Mouse (Mus musculus) lung, postnatal 14 days (tissue): Measurements from ENCODE around the gene Inpp4a.

ENCODE experiments used
- DNase-seq: peaks from one replicate; pipeline ENCODE4 v3.0.0; 2021

The Inpp4a gene

DNA sequence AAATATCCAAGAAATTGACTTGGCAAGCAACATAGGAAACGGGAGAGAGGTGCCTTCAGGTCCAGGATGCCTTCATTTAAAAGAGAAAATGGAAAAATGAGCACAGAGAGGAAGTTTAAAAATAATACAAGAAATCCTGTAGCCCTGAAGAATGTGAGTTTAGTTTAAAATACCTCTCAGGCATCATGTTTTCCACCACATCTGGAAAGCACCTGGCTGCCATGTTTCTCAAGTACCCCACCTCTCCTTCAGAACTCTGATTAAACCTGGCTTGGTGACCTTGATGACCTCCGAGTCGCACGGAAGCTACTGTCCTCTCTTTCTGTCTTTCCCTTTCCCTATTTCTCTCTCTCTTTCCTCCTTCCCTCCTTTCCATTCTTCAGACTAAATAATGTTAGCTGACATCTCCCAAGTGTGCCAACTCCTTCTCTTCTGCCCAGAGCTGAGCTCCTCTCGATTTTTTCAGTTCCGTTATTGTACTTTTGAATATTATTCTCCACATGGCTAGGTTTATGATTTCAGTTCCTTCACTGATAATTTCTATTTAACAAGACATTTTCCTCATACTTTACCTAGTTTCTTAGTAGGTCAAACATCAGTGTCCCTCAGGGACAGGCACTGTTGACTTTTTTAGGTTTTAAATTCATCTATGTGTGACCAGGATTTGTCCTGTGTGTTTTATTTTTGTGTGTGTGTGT is 59.9 kb downstream of the Inpp4a start:
- no peak for DNase-seq

DNA sequence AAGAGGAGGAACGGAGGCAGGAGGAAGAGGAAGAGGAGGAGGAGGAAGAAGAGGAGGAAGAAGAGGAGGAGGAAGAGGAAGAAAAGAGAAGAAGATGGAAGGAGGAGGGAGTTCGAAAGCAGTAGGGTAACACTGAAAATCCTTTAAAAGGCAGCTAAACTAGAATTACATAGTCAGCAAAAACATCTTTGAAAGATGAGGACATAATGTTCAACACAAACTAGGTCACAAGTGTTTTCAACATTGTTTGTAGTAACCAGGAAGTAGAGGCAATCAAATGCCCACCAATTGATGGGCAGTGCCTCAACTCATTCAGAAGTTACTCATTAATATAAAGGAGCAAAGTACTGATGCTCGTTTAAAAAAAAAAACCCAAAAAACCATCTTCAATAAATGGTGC is 61.1 kb downstream of the Inpp4a start:
- no peak for DNase-seq

GRCm38 (mm10) chr1:37362721-37363120 is 63.1 kb downstream of the Inpp4a start:
- no peak for DNase-seq

DNA sequence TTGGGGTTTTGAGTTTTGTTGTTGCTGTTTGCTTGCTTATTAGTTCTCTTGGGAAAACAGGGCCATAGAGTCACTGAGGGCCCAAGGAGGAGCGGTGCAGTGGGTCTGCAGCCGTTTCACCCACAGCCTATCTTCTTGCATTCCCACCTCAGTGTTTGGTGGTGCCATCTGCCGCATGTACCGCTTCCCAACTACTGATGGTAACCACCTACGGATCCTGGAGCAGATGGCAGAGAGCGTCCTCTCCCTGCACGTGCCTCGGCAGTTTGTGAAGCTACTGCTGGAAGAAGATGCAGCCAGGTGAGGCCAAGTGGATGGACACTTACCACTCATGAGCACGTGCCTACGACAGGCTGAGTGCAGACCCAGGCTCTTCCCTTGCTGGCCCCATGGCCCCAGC is 68.5 kb downstream of the Inpp4a start:
- DNase-seq = no peak

- no peak for DNase-seq
These were observed 69.2 kb downstream of the Inpp4a start for GRCm38 (mm10) chr1:37368768-37369385.

DNA sequence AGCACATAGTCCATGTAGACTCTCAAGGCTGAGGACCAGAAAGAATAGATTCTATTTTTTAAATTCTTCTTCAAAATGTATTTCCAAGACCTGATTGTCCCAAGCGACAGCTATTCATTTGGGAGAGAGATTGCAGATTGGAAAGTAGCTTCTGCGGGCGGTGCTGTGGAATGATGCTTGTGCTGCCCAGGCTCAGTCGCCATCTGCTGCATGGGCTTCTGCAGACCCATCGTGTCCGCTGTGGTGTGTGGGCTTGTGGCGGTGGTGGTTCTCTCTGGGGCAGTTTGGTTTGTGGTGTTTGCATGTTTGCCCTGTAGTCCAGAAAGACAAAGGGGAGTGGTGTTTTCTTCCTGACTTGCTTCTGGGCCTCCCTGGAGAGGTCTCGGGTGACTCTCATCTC is 76.5 kb downstream of the Inpp4a start:
- no peak for DNase-seq

GRCm38 (mm10) chr1:37376751-37377150 is 77.1 kb downstream of the Inpp4a start:
- DNase-seq = no peak

GRCm38 (mm10) chr1:37378095-37378494 is 78.4 kb downstream of the Inpp4a start:
- DNase-seq = no peak

GRCm38 (mm10) chr1:37379536-37379935 is 79.9 kb downstream of the Inpp4a start:
- DNase-seq = no peak

DNA sequence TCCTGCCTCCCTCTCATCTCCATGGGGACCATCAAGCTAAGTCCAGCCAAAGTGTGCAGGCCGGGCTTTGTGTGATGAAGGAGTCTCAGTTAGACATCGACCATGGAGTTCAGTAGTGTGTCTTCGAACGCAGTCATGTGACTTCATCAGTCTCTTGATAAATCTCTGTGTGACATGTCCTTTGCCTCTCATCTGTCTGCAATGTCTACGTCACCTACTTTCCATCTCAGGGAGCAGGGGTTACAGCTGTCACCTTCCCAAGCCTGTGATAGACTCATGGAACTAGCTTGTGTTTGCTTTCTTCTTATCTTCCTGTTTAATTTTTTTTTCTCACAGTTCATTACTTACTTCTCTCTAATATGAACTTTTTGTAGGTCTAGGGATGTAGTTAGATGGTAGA is 81.2 kb downstream of the Inpp4a start:
- no peak for DNase-seq

- no peak for DNase-seq
These were observed 84.6 kb downstream of the Inpp4a start for GRCm38 (mm10) chr1:37384304-37384703.

DNA sequence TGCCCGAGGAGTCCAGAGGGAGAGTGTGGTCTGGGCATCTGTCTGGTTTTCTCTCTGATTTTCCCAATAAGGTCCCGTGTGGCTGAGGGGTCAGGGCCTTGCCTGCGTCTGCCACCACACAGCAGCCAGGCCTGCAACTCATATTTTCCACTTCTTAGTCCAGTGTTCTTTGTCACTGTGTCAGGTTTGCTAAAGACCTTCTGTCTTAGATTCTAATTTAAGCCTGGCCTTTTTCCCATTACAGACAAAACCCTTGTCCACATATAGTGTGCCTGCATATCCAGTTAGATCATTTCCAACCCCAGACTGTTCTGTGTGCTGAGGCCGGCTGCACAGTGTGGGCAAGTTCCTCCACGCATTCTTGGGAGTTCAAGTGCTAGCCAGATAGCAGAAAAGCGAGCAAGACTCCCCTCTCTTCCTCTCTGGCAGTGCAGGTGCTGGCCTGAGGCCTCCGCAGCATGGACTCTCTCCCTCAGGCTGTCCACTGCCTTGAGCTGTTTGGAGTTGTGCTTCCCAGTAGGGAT is 86.8 kb downstream of the Inpp4a start:
- no peak for DNase-seq

GRCm38 (mm10) chr1:37393174-37393573 is 93.5 kb downstream of the Inpp4a start:
- DNase-seq = no peak

- DNase-seq = no peak
These were observed 96.8 kb downstream of the Inpp4a start for GRCm38 (mm10) chr1:37396481-37396880.

DNA sequence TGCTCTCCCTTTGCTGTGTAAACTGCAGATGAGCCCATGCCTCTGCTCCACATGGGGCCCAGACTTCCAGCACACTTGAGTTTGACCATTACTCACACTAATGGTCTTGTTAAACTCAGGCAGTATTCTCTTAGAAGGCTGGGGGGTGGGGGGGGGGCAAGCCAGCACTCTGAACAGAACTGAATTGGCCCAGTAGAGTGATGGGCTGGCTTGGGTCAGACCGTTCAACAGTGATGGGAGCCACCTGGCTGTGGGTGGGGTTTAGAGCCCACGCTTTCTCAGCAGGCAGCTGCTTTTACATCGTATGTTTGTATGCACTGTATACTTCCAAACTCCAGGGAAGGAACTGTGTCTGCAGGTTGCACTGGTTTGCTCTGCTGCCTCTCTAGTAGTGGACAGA is 99.3 kb downstream of the Inpp4a start:
- no peak for DNase-seq

DNA sequence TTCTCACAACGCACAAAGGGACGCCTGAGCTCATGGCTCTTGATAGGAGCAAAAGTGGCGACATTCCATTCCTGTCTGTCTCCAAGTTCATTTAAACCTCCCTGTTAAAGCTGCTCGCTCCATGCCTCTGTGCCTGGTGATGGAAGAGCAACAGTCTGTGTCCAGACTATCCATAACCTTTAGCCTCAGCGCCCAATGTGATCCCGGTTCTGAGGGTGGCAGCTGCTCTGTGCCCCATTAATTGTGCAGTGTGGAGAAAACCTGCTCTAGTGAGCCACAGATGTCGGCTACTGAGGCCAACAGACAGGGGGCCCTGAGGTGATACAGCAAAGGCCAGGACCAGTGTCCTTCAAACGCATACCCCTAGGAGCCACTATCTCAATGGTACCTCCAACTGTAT is 100.1 kb downstream of the Inpp4a start:
- no peak for DNase-seq

DNA sequence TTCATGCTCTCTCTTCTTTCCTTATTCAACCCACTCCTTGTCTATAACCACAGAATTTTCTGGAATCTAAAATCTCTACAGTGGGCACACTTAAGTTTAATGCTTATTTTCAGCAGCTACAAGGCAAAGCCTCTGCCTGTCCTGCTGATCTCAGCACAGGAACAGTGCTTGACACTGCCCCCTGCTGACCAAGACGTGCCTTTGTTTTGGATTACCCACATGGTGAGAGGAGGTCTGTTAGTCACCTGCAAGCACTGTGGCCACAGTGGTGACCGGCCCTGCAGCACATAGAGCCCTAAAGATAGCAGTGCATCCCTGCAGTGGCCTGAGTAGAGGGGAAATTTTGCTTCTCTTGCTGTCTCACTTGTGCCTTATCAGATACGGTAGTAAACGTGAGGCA is 102.0 kb downstream of the Inpp4a start:
- peak; percentile 74 for DNase-seq

GRCm38 (mm10) chr1:37405137-37405536 is 105.5 kb downstream of the Inpp4a start:
- no peak for DNase-seq

- no peak for DNase-seq
These were observed 107.6 kb downstream of the Inpp4a start for GRCm38 (mm10) chr1:37407228-37407627.

GRCm38 (mm10) chr1:37408059-37408458 is 108.4 kb downstream of the Inpp4a start:
- no peak for DNase-seq

- DNase-seq = no peak
These were observed 109.0 kb downstream of the Inpp4a start for GRCm38 (mm10) chr1:37408678-37409077.

DNA sequence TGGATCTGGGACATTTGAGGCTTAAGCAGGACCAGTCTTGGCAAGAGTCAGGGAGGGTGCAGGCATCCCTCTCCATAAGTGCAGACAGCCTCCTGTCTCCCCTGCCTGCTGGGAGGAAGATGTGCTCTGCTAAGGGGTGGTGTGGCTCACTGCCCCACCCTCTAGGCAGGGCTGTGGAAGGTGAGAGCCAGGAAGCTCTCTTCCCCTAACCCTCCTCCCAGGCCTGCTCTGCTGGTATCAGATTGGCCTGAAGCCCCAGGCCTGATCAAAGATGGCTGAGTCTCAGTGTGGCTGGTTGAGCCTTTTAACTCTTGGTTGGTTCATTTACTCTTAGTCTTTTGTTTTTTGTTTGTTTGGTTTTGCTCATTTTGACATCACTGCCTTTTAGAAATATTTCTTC is 110.0 kb downstream of the Inpp4a start:
- DNase-seq = no peak

DNA sequence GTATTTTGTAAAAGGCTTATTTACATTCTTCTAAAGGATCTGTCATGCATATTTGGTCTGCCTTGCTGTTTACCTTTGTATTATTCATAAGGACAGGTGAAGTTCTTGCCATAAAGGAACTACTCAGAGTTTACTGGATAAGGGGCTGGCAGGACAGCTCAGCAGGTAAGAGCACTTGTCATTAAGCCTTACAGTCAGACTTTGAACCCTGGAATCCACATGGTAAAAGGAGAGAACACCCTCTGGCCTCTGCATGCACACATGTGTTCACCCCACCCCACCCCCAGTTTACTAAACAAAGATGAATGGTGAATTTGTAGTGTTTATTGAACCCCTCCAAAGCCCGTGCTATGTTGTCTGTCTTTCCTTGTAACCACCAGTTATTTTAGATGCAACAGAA is 115.7 kb downstream of the Inpp4a start:
- DNase-seq = no peak

DNA sequence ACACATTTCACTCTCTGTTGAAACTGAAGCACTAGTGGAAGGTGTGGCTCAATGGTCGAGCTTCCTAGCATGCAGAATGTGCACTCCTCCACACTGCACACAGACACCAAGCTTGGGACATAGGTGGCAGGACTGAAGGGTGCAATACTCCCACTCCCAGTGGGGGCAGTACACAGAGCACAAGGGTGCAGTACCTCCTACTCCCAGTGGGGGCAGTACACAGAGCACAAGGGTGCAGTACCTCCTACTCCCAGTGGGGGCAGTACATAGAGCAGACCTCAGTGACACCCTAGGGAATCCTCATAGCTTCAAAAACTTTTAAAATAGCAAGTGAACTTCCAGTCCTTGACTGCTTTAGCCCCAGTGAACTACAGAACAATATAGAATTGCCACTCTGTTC is 119.8 kb downstream of the Inpp4a start:
- DNase-seq = peak; percentile 61
